Mouse (Mus musculus): Measurements from ENCODE around the gene 1700020L24Rik.

- TF ChIP-seq CTCF (IDR thresholded peaks at IDR 0.05; ENCODE audit: low read depth), result no peak
- no peak for TF ChIP-seq EP300 (optimal IDR thresholded peaks at IDR 0.05)
Measured at GRCm38 (mm10) chr11:83417080-83417479, 20.4 kb upstream of the 1700020L24Rik start.

Measured in stomach, postnatal 0 days (tissue).